11 mouse cellular contexts compared by ENCODE assay signal in genomic region chr17:31809894-31810293, GRCm38 (mm10). TPM values are rescaled to one million over a fixed set of nuclear protein-coding genes. Genes with fewer than 3 reads are reported as not detected.
A peak's percentile ranks its signal among the peaks of the same experiment; 100 is the strongest.
DNase-seq lines count a peak whose midpoint lies in the region; ATAC-seq lines count a peak whose summit lies in the region.
"Had no signal": no experiment of that assay in that cellular context is flagged by ENCODE, and none has a peak within 500 bp of the region (broad histone marks: within the 10 kb centered on the region; RNA-seq: fewer than 3 reads in every experiment).

No protein-coding gene starts in this region.

- H3K4me1 ChIP-seq in embryonic facial prominence, embryonic 13.5 days, result peaks cover 23% of the 10 kb centered on the region
- H3K4me1 ChIP-seq in hindbrain, embryonic 14.5 days (replicated peaks; ENCODE audit: control insufficient read depth, insufficient read depth, low read length), result peaks cover 19% of the 10 kb centered on the region

- H3K9ac ChIP-seq in embryonic facial prominence, embryonic 13.5 days, result 0 out of 2 replicates have a peak overlapping the region, but pooled peaks have one; percentile 33
- peak overlapping the region; percentile 51 for H3K9ac ChIP-seq in hindbrain, embryonic 14.5 days
- H3K9ac ChIP-seq: liver, embryonic 15.5 days had no signal

- H3K27ac ChIP-seq in embryonic facial prominence, embryonic 13.5 days, result no peak overlapping the region
- peak overlapping the region; percentile 75 for H3K27ac ChIP-seq in hindbrain, embryonic 14.5 days
- H3K27ac ChIP-seq: liver, embryonic 15.5 days had no signal

- no peak for ATAC-seq in embryonic facial prominence, embryonic 13.5 days (ENCODE audit: insufficient number of reproducible peaks, insufficient read depth, low FRiP score, low TSS enrichment, low read depth)
- peak; percentile 32 for ATAC-seq in hindbrain, embryonic 14.5 days (ENCODE audit: low FRiP score)

- no peaks in the 10 kb centered on the region for H3K36me3 ChIP-seq in embryonic facial prominence, embryonic 13.5 days
- H3K36me3 ChIP-seq in hindbrain, embryonic 14.5 days (replicated peaks; ENCODE audit: control insufficient read depth, insufficient read depth), result no peaks in the 10 kb centered on the region
- H3K36me3 ChIP-seq: liver, embryonic 15.5 days had no signal

- no peaks in the 10 kb centered on the region for H3K9me3 ChIP-seq in embryonic facial prominence, embryonic 13.5 days
- no peaks in the 10 kb centered on the region for H3K9me3 ChIP-seq in hindbrain, embryonic 14.5 days (ENCODE audit: control insufficient read depth, low read length)
- H3K9me3 ChIP-seq: liver, embryonic 15.5 days had no signal

- H3K4me3 ChIP-seq in embryonic facial prominence, embryonic 13.5 days, result 0 out of 2 replicates have a peak overlapping the region, but pooled peaks have one; percentile 6
- peak overlapping the region; percentile 21 for H3K4me3 ChIP-seq in hindbrain, embryonic 14.5 days (replicated peaks; ENCODE audit: low read length)
- H3K4me3 ChIP-seq: liver, embryonic 15.5 days had no signal

- 38% methylated on average over 19 of the region's 19 CpGs for WGBS in embryonic facial prominence, embryonic 13.5 days
- WGBS in hindbrain, embryonic 14.5 days, result 38% methylated on average over 19 of the region's 19 CpGs

- DNase-seq in right cerebral cortex, postnatal 10 days (ENCODE audit: low spot score in 2 of 2), result peak; percentile 56 to 60
- no peak for DNase-seq in right cerebral cortex, adult 2 months (ENCODE audit: low spot score in 2 of 2)
- DNase-seq in hindbrain, embryonic 14.5 days (ENCODE audit: low spot score), result peak; percentile 42
- DNase-seq in right cerebral cortex, postnatal 4 days, result peak; percentile 39
- no peak for DNase-seq in urinary bladder, postnatal 10 days (ENCODE audit: low spot score)
- DNase-seq in adrenal gland, postnatal 14 days, result no peak
- DNase-seq: cerebellum, adult 18-20 months; gastrocnemius, postnatal 14 days; kidney, adult 9 months had no signal

- H3K4me2 ChIP-seq in embryonic facial prominence, embryonic 13.5 days, result peak overlapping the region; percentile 34
- H3K4me2 ChIP-seq in hindbrain, embryonic 14.5 days (replicated peaks), result peak overlapping the region; percentile 43
- H3K4me2 ChIP-seq: liver, embryonic 15.5 days had no signal

- H3K27me3 ChIP-seq in embryonic facial prominence, embryonic 13.5 days, result no peaks in the 10 kb centered on the region
- no peaks in the 10 kb centered on the region for H3K27me3 ChIP-seq in hindbrain, embryonic 14.5 days (ENCODE audit: control insufficient read depth, insufficient read depth, low read length)
- H3K27me3 ChIP-seq: liver, embryonic 15.5 days had no signal

RNA-seq across cellular contexts. Expression of gene Sik1, which starts 45.7 kb away (rescaled TPM):
- polyA plus RNA-seq in embryonic facial prominence, embryonic 13.5 days (2015; fragmentation: Nextera tagmentation; extraction: Ambion mirVana), result 15.6 and 17.1 TPM in 2 replicates
- polyA plus RNA-seq in hindbrain, embryonic 14.5 days (2014; fragmentation: Nextera tagmentation; extraction: Ambion mirVana), result 17.0 and 20.5 TPM in 2 replicates
- total RNA-seq in adrenal gland, postnatal 14 days (2021), result 47.3 and 100 TPM in 2 replicates

Comparison
In these comparisons a context has a peak if more than half of its experiments do, and no peak if none do; other contexts are left out.
1. DNase-seq: peak in right cerebral cortex, postnatal 10 days (2 of 2), hindbrain, embryonic 14.5 days (single experiment) and right cerebral cortex, postnatal 4 days (single experiment); none in right cerebral cortex, adult 2 months (0 of 2), urinary bladder, postnatal 10 days (single experiment) and adrenal gland, postnatal 14 days (single experiment).